Comparison of ENCODE assay signal across 18 mouse cellular contexts in genomic region chr3:21911071-21911470, GRCm38 (mm10).
A peak's percentile ranks its signal among the peaks of the same experiment; 100 is the strongest.
DNase-seq lines count a peak whose midpoint lies in the region; ATAC-seq and TF ChIP-seq lines count a peak whose summit lies in the region.
"Had no signal": no experiment of that assay in that cellular context is flagged by ENCODE, and none has a peak within 500 bp of the region (broad histone marks: within the 10 kb centered on the region; RNA-seq: fewer than 3 reads in every experiment).

No protein-coding gene starts in this region.

- H3K27ac ChIP-seq in liver, embryonic 11.5 days (ENCODE audit: low read depth, low read length) = no peak overlapping the region
- H3K27ac ChIP-seq in intestine, postnatal 0 days (ENCODE audit: low read depth, low read length) = no peak overlapping the region
- H3K27ac ChIP-seq in midbrain, embryonic 10.5 days (replicated peaks) = no peak overlapping the region
- H3K27ac ChIP-seq: embryonic facial prominence, embryonic 15.5 days; hindbrain, embryonic 15.5 days; limb, embryonic 12.5 days had no signal

- no peak overlapping the region for H3K4me2 ChIP-seq in liver, embryonic 11.5 days
- no peak overlapping the region for H3K4me2 ChIP-seq in intestine, postnatal 0 days (replicated peaks; ENCODE audit: low read depth)
- H3K4me2 ChIP-seq: embryonic facial prominence, embryonic 15.5 days; hindbrain, embryonic 15.5 days; limb, embryonic 12.5 days had no signal

- H3K27me3 ChIP-seq in liver, embryonic 11.5 days (replicated peaks; ENCODE audit: control insufficient read depth, insufficient read depth, low read length) = no peaks in the 10 kb centered on the region
- H3K27me3 ChIP-seq in intestine, postnatal 0 days (replicated peaks; ENCODE audit: control insufficient read depth, insufficient read depth, low read length) = no peaks in the 10 kb centered on the region
- H3K27me3 ChIP-seq in midbrain, embryonic 10.5 days (ENCODE audit: low read depth, poor library complexity, severe bottlenecking) = no peaks in the 10 kb centered on the region
- H3K27me3 ChIP-seq: embryonic facial prominence, embryonic 15.5 days; hindbrain, embryonic 15.5 days; limb, embryonic 12.5 days had no signal

- ATAC-seq in liver, embryonic 11.5 days (replicated peaks; ENCODE audit: low FRiP score) = no peak
- ATAC-seq in hematopoietic stem cell, adult 5-6 weeks (replicated peaks in 1 of 2; ENCODE audit: insufficient read depth in 1 of 2, low FRiP score in 2 of 2, low TSS enrichment in 1 of 2, low read depth in 1 of 2, poor library complexity in 2 of 2, severe bottlenecking in 2 of 2) = peak; percentile 99 to 100
- ATAC-seq in intestine, postnatal 0 days = no peak
- ATAC-seq: forebrain, embryonic 14.5 days had no signal

- no peaks in the 10 kb centered on the region for H3K36me3 ChIP-seq in liver, embryonic 11.5 days (ENCODE audit: control insufficient read depth, insufficient read depth, low read length)
- no peaks in the 10 kb centered on the region for H3K36me3 ChIP-seq in intestine, postnatal 0 days (ENCODE audit: control insufficient read depth, insufficient read depth)
- no peaks in the 10 kb centered on the region for H3K36me3 ChIP-seq in midbrain, embryonic 10.5 days
- H3K36me3 ChIP-seq: embryonic facial prominence, embryonic 15.5 days; G1E; hindbrain, embryonic 15.5 days; limb, embryonic 12.5 days had no signal

- no peaks in the 10 kb centered on the region for H3K4me1 ChIP-seq in liver, embryonic 11.5 days (replicated peaks; ENCODE audit: control insufficient read depth, insufficient read depth, low read length)
- H3K4me1 ChIP-seq in intestine, postnatal 0 days (replicated peaks; ENCODE audit: control insufficient read depth, insufficient read depth, low read length) = no peaks in the 10 kb centered on the region
- no peaks in the 10 kb centered on the region for H3K4me1 ChIP-seq in midbrain, embryonic 10.5 days
- H3K4me1 ChIP-seq: embryonic facial prominence, embryonic 15.5 days; hindbrain, embryonic 15.5 days; limb, embryonic 12.5 days had no signal

- DNase-seq in liver = peak; percentile 5
- no peak for DNase-seq in liver, embryonic 11.5 days (ENCODE audit: low spot score)
- DNase-seq in natural killer cell, adult 2 months (ENCODE audit: low spot score in 2 of 2) = peak; percentile 41 to 56
- peak; percentile 42 to 58 for DNase-seq in thymus, postnatal 36 days
- no peak for DNase-seq in gastrocnemius, adult 8-10 months (ENCODE audit: low spot score in 2 of 2)
- DNase-seq in midbrain, embryonic 10.5 days (ENCODE audit: low spot score) = no peak
- DNase-seq: adrenal gland, postnatal 10 days; cerebellum, adult 2 months; heart, adult 18-20 months; kidney, adult 9 months; lung, postnatal 4 days had no signal

- TF ChIP-seq CTCF in intestine, postnatal 0 days (IDR thresholded peaks at IDR 0.05; ENCODE audit: low read depth) = no peak

- no peak overlapping the region for H3K9ac ChIP-seq in liver, embryonic 11.5 days (ENCODE audit: low read depth, low read length)
- H3K9ac ChIP-seq in intestine, postnatal 0 days (ENCODE audit: low read depth, low read length) = no peak overlapping the region
- H3K9ac ChIP-seq: embryonic facial prominence, embryonic 15.5 days; hindbrain, embryonic 15.5 days; limb, embryonic 12.5 days had no signal

- no peak overlapping the region for H3K4me3 ChIP-seq in liver, embryonic 11.5 days (ENCODE audit: low read depth, low read length)
- H3K4me3 ChIP-seq in intestine, postnatal 0 days (ENCODE audit: low read depth, low read length) = no peak overlapping the region
- H3K4me3 ChIP-seq in midbrain, embryonic 10.5 days = no peak overlapping the region
- H3K4me3 ChIP-seq: embryonic facial prominence, embryonic 15.5 days; hindbrain, embryonic 15.5 days; limb, embryonic 12.5 days had no signal

- no peaks in the 10 kb centered on the region for H3K9me3 ChIP-seq in liver, embryonic 11.5 days (ENCODE audit: control insufficient read depth, low read length)
- H3K9me3 ChIP-seq in intestine, postnatal 0 days (ENCODE audit: control insufficient read depth) = no peaks in the 10 kb centered on the region
- no peaks in the 10 kb centered on the region for H3K9me3 ChIP-seq in midbrain, embryonic 10.5 days (replicated peaks)
- H3K9me3 ChIP-seq: embryonic facial prominence, embryonic 15.5 days; G1E; hindbrain, embryonic 15.5 days had no signal

Comparison
In these comparisons a context has a peak if more than half of its experiments do, and no peak if none do; other contexts are left out.
1. DNase-seq: peak in liver (single experiment), natural killer cell, adult 2 months (2 of 2) and thymus, postnatal 36 days (2 of 2); none in liver, embryonic 11.5 days (single experiment), gastrocnemius, adult 8-10 months (0 of 2) and midbrain, embryonic 10.5 days (single experiment).
2. ATAC-seq: peak in hematopoietic stem cell, adult 5-6 weeks (2 of 2); none in liver, embryonic 11.5 days (single experiment) and intestine, postnatal 0 days (single experiment).